Mouse (Mus musculus): ENCODE data around the gene Ddx41. TPM values are rescaled to one million over a fixed set of nuclear protein-coding genes. Genes with fewer than 3 reads are reported as not detected.

Gene Ddx41
- total RNA-seq, 4 experiments from 2014 or later = 44.5 to 55.2 (median 48.2) TPM

DNA sequence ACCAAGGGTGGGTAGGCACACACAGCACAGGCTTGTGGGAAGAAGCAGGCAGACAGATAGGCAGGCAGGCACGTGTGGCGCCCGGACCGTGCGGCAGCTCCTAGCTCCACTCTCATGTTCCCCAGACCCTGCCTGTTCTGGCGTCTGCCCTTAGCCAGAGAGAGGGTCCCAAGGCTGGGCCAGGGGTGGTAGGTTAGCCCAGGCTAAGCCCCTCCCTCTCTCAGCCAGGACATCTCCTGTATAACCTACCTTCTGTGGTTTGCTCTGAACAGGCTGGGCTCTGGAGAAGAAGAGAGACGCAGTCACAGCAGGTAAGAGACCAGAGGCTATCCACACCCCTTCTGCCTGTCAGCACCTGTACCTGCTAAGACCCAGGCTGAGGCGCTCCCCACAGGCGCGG, 27.9 kb downstream of the Ddx41 start:
- DNase-seq (ENCODE audit: low spot score in 2 of 2) = no peak

DNA sequence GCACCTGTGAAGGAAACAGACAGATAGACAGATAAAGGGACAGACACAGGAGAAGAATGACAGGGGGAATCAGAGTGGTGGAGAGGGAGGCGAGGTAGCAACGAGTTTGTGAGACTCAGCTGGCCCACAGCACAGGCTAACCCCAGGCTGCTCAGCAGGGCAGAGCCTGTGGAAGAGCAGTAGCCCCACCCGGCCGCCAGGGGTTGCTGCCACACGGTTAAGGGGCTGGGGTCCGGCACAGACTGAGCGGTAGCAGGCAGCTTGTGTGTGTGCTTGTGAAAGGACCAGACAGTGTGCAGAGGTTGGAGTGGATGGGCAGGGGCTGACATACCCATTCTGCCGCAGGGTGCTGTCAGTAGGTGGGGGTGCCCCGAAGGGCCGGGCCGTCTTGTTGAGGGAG, 28.6 kb downstream of the Ddx41 start:
- no peak for DNase-seq (ENCODE audit: low spot score in 2 of 2)

DNA sequence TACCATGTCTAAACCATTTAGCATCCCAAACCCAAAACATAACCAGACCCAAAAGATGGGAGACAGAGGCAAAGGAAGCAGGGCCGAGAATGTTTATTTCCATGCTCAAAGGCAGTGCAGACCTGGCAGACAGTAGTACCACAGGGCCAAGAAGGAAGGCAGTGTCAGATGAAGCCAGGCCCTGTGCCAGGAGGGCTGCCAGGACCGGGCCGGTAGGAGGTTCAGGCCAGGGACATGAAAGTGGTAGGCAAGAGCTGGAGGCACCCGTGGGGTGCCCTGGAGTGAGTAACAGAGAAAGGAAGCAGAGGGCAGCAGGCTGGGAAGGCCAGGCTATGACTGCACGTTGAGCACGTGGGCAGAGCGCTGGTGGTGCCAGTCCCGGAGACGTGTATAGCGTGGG, 29.8 kb downstream of the Ddx41 start:
- no peak for DNase-seq (ENCODE audit: low spot score in 2 of 2)

DNA sequence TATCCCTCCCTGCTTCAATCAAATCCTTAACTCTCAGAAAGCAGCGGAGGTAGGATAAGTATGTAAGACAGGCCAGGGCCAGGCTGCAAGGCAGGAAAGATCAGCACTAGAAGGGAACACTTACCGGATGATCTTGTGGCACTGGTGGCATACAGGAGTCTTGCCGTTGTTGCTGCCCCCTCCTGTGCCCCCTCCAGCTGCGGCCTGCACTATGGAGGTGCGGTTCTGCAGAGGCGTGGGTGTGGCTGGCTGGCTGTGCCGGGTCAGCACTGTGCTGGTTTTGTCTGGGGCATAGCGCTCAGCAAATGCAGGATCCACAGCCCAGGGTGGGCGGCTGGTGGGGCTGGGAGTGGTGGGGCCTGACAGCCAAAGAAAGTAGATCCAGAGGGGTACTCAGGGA, 30.6 kb downstream of the Ddx41 start:
- DNase-seq (ENCODE audit: low spot score in 2 of 2) = no peak

DNA sequence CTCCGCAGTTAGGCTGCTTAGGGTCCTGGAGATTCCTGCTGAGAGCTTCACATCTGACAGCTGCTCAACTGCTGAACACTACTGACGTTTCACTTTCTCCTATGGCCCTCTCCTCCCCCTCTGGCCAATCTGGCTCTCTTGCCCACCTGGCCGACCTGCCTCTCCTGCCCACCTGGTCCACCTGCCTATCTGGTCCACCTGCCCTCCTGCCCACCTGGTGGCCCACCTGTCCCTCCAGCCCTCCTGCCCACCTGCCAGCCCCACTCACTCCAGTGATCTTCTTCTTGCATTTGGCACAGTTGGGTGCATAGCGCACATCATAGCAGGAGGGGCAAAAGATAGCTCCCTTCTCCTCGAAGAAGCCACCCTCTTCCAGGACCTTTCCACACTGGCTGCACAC, 32.1 kb downstream of the Ddx41 start:
- no peak for DNase-seq (ENCODE audit: low spot score in 2 of 2)

DNA sequence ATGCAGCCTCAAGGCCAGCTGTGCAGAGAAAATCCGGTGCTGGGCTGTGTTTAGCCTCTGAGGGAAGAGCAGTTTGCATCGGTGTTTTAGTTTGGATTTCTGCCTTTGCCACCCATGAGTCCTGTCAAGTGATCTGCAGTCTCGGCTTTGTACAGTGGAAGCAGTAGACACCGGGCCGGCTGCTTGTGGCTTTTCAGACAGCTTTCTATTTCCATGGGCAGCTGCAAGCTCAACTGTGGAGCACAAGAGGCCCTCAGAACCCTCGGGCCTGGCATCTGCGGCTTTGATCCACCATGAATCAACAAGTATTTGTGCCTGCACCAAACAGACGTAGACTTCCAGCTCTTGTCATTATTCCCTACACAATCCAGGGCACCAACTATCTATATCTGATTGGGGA, 34.1 kb downstream of the Ddx41 start:
- DNase-seq (ENCODE audit: low spot score in 2 of 2) = no peak

DNA sequence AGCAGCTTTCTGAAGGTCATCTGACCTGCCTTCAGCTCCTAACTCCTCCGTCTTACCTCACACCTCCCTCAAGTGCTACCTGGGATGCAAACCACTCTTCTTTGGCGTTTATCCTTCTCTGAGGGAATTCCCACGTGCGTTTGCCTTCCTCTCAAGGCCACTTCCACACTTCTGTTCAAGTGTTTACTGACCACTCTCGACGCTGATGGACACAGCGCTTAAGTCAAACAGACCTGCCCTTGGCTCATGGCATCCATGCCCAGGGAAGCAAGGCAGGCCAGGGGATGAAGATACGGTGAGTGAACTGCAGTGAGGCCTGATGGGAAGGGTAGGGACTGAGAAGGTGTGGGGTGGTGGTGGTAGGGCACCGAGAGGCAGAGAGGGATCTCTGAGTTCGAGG, 35.9 kb downstream of the Ddx41 start:
- no peak for DNase-seq (ENCODE audit: low spot score in 2 of 2)

DNA sequence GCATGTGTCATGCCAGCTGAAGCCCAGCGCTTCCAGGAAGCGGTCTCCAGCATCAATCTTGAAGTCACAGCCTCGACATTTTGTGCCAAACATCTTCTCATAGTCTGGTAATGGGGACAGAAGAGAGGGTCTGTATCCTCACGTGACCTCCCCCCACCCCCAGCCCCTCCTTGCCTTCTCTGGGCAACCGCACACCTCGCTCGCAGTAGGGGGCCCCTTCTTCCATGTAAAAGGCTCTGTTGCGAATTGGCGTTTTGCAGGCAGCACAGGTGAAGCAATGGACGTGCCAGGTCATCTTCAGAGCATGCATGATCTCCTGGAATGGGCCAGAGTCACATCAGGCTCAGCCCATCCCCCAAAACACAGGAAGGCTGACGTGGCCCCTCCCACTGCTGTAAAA, 37.6 kb downstream of the Ddx41 start:
- DNase-seq (ENCODE audit: low spot score in 2 of 2) = no peak

DNA sequence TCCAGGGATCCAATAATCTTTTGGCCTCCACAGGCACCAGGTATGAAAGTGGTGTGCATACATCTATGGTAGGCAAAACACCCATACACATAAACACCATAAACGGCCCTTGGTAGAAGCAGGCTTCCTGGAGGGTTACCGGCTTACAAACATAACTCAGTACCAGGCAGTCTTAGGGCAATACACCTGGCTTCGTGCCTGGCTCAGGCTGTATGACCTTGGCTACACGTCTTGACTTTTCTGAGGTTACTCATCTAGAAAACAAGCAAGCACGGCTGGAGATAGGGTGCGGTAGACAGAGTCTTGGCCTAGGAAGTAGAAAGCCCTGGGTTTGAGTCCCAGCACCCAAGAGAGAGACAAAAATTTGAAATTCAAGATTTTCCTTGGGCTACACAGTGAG, 39.8 kb downstream of the Ddx41 start:
- DNase-seq (ENCODE audit: low spot score in 2 of 2) = no peak

DNA sequence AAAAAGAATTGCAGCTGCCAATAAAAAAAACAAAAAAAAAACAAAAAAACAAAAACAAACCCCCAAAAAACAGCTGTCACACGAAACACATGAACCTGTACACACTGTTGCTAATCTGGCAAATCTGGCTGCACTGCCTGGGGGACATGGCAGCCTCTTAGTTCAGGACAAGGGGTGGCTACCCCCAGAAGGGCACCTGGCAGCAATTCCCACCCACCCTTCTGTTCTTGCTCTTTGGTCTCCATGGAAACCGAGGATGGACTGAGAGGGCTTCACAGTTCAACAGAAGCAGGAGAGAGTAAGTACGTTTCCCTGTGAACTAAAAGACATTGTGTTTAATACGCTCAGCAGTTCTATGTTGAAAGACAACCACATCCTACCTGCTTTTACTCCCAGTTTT, 40.8 kb downstream of the Ddx41 start:
- DNase-seq (ENCODE audit: low spot score in 2 of 2) = no peak

DNA sequence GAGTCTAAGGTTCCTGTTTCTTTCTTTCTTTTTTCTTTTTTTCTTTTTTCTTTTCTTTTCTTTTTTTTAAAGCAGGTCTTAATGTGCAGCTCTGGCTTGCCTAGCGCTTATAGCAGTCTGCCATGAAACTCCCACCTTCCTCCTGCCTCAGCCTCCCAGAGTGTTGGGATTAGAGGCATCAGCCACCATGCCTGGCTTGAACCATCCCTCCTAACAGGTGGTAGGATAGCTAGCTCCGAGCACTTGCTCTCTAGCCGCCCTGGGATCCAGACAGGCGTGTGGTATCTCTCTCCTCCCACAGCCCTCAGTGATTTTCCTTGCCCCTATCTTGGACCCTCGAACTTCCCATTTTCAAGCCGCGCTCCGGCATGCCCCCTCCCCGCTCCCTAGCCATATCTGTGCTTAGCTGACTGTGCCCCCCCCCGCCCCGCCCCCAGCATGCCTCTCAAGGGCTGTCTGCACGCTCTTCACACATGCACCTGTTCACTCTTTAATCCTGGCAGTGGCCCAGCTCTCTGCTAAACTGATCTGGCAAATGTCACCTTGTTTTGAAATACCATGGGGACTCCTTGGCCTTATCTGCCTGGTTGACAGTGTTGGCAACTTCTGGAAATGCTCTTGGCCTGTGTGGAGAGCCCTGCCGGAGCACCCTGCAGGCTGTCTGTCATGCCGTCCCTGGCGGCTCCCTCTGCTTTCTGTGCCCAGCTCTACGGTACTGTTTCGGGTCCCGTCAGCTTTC, 41.4 kb downstream of the Ddx41 start:
- DNase-seq (ENCODE audit: low spot score in 2 of 2) = no peak

DNA sequence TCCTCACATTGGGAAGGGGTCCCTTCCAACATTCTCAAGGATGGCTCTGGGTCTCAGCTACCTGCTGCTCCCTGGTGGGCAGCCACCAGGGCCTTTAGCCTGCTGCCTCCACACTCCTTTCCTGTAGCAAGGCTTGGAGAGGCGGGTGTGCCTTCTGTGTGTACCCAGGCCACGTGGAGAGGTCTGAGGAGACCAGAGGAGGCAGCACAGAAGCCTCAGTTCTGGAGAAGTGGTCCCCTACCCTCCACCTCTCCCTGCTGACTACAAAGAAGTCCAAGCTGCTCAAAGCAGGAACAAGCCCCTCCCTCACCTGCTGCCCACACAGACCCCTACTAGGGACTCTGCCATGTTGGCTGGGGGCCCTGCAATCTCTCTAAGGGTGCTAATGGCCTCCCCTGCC, 42.2 kb downstream of the Ddx41 start:
- DNase-seq (ENCODE audit: low spot score in 2 of 2) = no peak

DNA sequence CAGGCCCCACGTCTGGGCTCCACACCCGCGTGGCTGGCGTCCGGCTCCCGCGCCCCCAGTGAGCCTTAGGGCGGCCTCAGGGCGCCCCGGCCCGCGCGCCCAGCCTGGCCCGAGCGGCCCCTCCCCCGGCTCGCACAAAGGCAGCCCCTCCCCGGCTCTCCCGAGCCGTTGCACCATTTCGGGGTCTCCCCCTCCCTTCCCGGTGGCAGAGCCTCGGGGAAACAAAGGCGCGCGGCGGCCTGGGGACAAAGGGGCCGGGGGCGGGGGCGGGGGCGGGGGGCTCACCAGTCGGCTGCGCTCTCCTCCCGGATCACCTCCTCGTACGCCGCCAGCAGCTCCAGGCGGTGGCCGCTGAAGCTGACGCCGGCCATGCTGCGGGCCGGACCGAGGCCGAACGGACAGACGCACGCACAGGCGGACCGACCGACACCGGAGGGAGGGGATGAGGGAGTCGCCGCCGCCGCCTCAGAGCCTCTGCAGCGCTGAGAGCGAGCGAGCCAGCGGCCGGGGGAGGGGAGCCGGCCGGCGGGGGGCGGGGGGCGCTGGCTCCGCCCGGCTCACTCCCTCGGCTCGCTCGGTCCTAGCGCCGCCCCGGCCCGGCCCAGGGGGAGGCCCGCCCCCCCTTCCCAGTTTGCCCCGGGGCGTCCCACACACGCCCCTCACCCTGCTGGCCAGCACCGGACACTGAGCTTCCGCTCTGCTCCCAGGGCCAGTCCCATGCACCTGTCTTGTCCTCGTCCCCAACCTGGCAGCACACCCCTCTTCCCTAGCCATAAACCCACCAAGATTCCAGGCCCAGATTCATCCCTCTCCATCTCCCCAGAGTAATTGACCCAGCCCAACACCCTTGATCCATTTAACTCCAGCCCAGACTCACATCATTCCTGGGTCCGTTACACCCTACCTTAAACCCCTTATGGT, 48.6 kb downstream of the Ddx41 start, which contains the start of gene Dbn1:
Dbn1 (minus strand) TSS at position 534 of the 921 bp plus-strand sequence.
- no peak for DNase-seq (ENCODE audit: low spot score in 2 of 2)

DNA sequence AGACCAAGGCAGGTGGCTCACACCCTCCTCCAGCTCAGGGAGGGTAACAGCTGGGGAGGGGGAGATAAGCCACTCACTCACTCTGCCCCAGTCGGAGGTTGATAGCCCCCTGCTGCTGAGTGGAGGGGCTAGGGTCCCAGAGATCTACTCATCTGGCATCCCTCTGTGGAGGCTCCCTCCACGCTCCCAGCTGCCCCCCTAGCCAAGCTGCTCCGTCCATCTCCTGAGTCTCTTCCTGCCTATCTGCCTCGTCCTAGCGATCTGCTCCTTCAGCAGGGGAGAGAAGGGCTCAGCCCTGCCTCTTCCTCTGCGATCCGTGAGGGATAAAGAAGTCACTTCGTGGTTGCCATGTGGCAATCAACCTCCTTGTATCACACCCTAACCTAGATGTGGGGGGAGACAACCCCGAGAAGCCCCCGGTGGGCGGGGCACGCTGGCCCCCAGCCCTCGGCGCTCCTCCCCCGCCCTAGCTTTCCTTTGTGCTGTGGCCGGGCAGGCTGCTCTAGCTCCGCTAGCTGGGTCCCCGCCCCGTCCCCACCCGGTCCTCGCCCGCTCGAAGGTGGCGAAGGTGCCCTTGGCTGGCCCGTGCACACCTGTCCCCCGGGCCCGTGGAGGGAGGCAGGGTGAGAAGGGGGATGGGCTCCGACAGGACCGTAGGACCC, 49.4 kb downstream of the Ddx41 start:
- DNase-seq (ENCODE audit: low spot score in 2 of 2) = no peak

DNA sequence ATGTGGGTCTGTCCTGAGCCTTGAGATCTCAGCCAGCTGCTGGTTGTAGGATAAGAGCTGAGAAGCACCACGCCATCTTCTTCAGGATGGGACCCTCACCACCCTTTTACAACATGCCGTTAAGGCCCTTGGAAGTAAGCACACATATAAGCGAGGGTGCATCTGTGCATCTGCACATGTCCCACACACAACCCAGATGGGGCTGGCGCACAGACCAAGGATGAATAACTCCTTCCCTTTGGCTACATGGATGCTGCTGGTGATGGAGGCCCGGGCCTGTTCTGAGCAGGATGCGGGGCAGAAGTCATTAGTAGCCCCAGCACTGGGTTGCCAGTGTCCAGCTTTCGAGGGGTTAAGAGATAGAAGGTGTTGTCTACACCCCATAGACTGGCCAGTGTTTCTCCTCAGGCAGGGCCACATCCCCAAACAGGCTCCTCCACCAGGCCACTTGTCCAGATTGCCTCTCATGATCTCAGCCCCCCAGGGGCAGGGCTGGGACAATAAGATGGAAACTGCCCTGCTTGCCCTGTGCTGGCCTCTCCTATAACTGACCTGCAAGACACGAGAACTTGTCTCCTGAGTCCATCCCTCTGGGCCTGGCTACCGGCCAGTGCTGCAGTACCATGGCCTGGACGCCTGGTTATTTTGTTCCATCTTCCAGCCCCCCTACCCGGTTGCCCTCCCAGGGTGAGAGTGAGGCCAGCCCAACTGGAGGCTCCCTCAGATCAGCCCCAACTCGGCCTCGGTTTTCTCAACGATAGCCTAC, 50.2 kb downstream of the Ddx41 start:
- DNase-seq (ENCODE audit: low spot score in 2 of 2) = no peak

DNA sequence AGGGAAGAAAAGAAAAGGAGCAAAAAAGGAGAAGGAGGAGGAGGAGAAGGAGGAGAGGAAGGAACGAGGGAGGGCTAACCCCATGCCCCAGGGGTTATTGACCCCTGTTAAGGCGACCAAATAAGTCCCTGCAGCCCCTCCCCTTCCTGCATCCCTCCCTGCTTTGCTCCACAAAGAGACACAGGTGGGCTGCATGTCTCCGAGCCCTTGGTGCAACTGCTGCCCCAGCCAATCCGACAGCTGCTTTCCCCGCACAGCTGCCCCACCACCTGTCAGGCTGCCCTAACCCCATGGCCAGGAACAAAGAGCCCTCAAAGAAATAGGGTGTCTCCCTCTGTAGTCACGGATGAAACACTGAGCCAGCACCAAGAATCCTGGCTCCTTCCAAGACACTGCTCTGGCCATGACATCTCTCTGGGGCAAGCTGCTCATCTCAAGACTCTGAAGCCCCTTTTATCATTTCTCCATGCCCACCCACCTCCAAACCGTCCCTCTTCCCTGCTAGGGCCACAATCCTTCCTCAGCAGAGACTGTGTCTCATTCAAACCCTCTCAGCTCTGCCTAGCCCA, 51.9 kb downstream of the Ddx41 start:
- no peak for DNase-seq (ENCODE audit: low spot score in 2 of 2)

DNA sequence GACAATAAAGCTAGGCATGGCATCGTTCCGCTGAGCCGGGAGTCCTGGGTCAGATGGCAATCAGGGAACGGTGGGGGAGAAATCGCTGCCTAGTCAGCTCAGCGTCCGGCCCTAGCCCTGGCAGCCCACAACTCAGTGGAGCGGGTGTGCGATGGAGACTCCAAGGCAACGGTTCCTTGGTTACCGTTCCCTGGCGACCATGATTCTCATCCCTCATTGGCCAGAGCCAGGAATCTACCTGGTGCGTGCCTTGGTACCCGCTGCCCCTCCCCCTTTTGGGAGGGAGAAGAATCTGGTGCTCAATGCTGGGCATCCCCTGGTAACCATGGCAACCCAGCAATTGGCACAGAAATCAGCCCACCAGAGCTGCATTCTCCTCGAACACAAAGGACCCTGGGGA, 52.9 kb downstream of the Ddx41 start:
- DNase-seq (ENCODE audit: low spot score in 2 of 2) = peak; percentile 69 to 97

DNA sequence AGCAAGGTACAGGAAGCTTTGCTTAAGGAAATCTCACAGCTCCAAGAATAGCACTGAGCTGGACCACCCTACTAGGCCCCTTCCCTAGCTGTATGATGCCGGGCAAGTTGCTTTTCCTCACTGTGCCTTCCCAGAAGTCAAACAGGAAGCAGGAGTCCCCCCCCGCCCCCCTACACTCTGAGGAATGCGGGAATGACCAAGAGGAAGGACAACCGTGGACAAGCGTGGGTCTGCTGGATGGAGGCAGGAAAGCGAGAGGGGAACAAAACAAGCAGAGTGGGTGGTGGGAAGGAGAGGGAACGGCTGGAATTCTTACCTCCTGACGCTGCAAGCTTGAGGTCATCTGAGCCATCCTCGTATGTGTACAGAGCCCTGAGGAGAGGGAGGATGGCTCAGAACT, 53.4 kb downstream of the Ddx41 start:
- no peak for DNase-seq (ENCODE audit: low spot score in 2 of 2)

DNA sequence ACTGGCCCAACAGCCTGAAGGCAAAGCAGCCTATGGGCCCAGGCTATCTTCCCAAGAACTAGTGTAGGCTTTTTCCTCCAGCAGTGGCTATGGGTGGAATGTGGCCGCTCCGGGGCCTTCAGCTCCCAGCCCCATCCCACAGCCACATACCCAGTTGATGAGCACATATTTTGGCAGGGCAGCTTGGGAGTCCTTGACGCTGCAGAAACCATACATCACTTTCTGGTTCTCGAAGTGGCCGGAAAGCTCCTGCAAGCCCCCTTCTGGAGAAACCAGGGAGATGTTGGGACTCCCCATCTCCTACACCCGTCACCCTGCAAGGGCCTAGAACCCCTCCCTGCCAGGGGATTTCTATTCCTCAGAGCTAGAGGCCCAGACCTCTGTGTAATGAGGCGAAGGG, 53.9 kb downstream of the Ddx41 start:
- no peak for DNase-seq (ENCODE audit: low spot score in 2 of 2)

All from left cerebral cortex, adult 8-10 months (tissue).